8 mouse cellular contexts compared by ENCODE assay signal in genomic region chr7:49471278-49471677, GRCm38 (mm10).
A peak's percentile ranks its signal among the peaks of the same experiment; 100 is the strongest.
DNase-seq lines count a peak whose midpoint lies in the region; ATAC-seq lines count a peak whose summit lies in the region.

No protein-coding gene starts in this region.

- ATAC-seq in heart, embryonic 12.5 days (ENCODE audit: insufficient number of reproducible peaks, low FRiP score), result no peak
- ATAC-seq in embryonic facial prominence, embryonic 11.5 days (replicated peaks; ENCODE audit: insufficient number of reproducible peaks, low FRiP score, low TSS enrichment, low read depth), result no peak

- H3K36me3 ChIP-seq in heart, embryonic 12.5 days, result no peaks in the 10 kb centered on the region
- no peaks in the 10 kb centered on the region for H3K36me3 ChIP-seq in embryonic facial prominence, embryonic 11.5 days (replicated peaks; ENCODE audit: control insufficient read depth, insufficient read depth, low read depth, low read length)

- H3K9ac ChIP-seq in heart, embryonic 12.5 days, result no peak overlapping the region
- no peak overlapping the region for H3K9ac ChIP-seq in embryonic facial prominence, embryonic 11.5 days (replicated peaks; ENCODE audit: low read length)

- H3K4me2 ChIP-seq in heart, embryonic 12.5 days, result no peak overlapping the region
- H3K4me2 ChIP-seq in embryonic facial prominence, embryonic 11.5 days (ENCODE audit: low read depth, low read length), result no peak overlapping the region

- H3K4me3 ChIP-seq in heart, embryonic 12.5 days, result no peak overlapping the region
- H3K4me3 ChIP-seq in embryonic facial prominence, embryonic 11.5 days (ENCODE audit: low read depth, low read length), result no peak overlapping the region

- no peaks in the 10 kb centered on the region for H3K9me3 ChIP-seq in heart, embryonic 12.5 days (replicated peaks)
- H3K9me3 ChIP-seq in embryonic facial prominence, embryonic 11.5 days (replicated peaks; ENCODE audit: control insufficient read depth, low read length), result no peaks in the 10 kb centered on the region

- peak; percentile 35 to 76 for DNase-seq in heart, adult 18-20 months
- DNase-seq in 416B (ENCODE audit: low read depth), result peak; percentile 32
- DNase-seq in adrenal gland, postnatal 10 days, result peak; percentile 80
- peak; percentile 72 for DNase-seq in embryonic facial prominence, embryonic 11.5 days (ENCODE audit: low spot score)
- DNase-seq in kidney, postnatal 14 days, result peak; percentile 78
- peak; percentile 64 for DNase-seq in naive thymus-derived CD4-positive, alpha-beta T cell, adult 2 months (ENCODE audit: low read depth)
- DNase-seq in urinary bladder, postnatal 4 days (ENCODE audit: low spot score in 2 of 2), result peak; percentile 39 to 78

- 50% methylated on average over 3 of the region's 3 CpGs for WGBS in heart, embryonic 12.5 days
- 63% methylated on average over 3 of the region's 3 CpGs for WGBS in embryonic facial prominence, embryonic 11.5 days

- H3K27me3 ChIP-seq in heart, embryonic 12.5 days (replicated peaks), result no peaks in the 10 kb centered on the region
- H3K27me3 ChIP-seq in embryonic facial prominence, embryonic 11.5 days (ENCODE audit: control insufficient read depth, insufficient read depth, low read length), result no peaks in the 10 kb centered on the region

- H3K4me1 ChIP-seq in heart, embryonic 12.5 days (replicated peaks), result peaks cover 25% of the 10 kb centered on the region
- H3K4me1 ChIP-seq in embryonic facial prominence, embryonic 11.5 days (ENCODE audit: control insufficient read depth, insufficient read depth, low read length), result no peaks in the 10 kb centered on the region

- no peak overlapping the region for H3K27ac ChIP-seq in heart, embryonic 12.5 days (ENCODE audit: poor library complexity, severe bottlenecking)
- no peak overlapping the region for H3K27ac ChIP-seq in embryonic facial prominence, embryonic 11.5 days (replicated peaks; ENCODE audit: low read depth, low read length)
